Mouse (Mus musculus): Measurements from ENCODE around the gene Apopt1. TPM values are rescaled to one million over a fixed set of nuclear protein-coding genes. Genes with fewer than 3 reads are reported as not detected.
"Not testable (repeated sequence)": the region's sequence is repeated elsewhere in the genome, so short reads cannot be mapped to it uniquely, and the experiment has no call there.

Gene Apopt1
- total RNA-seq, 2 experiments from 2014 or later: 39.4 to 44.3 TPM

GRCm38 (mm10) chr12:111731822-111732807 lies 19.1 kb downstream of the Apopt1 start:
- intact Hi-C loops (cut with DNase I): loop anchor here (5.0 kb wide), 1 partner anchor 65 kb away; no protein-coding TSS in a partner anchor
- peak; percentile 92 for DNase-seq (ENCODE audit: low spot score in 2 of 2)

GRCm38 (mm10) chr12:111732921-111733320 lies 19.9 kb downstream of the Apopt1 start:
- intact Hi-C loops (cut with DNase I): loop anchor here (5.0 kb wide), 1 partner anchor 66 kb away; no protein-coding TSS in a partner anchor
- DNase-seq (ENCODE audit: low spot score in 2 of 2): no peak

GRCm38 (mm10) chr12:111734912-111735311 lies 21.9 kb downstream of the Apopt1 start:
- intact Hi-C loops (cut with DNase I): loop anchor here (5.0 kb wide), 1 partner anchor 68 kb away; no protein-coding TSS in a partner anchor
- no peak for DNase-seq (ENCODE audit: low spot score in 2 of 2)

- intact Hi-C loops (cut with DNase I); DNase-seq (ENCODE audit: low spot score in 2 of 2): not testable (repeated sequence)
These were observed 23.6 kb downstream of the Apopt1 start for GRCm38 (mm10) chr12:111736676-111737075.

- intact Hi-C loops (cut with DNase I): no loop called here
- no peak for DNase-seq (ENCODE audit: low spot score in 2 of 2)
These were observed 24.3 kb downstream of the Apopt1 start for GRCm38 (mm10) chr12:111737370-111737769.

GRCm38 (mm10) chr12:111738754-111739153 lies 25.7 kb downstream of the Apopt1 start:
- intact Hi-C loops (cut with DNase I): no loop called here
- DNase-seq (ENCODE audit: low spot score in 2 of 2): peak; percentile 77 to 78

- DNase-seq (ENCODE audit: low spot score in 2 of 2): no peak
- intact Hi-C loops (cut with DNase I): no loop called here
These were observed 28.3 kb downstream of the Apopt1 start for GRCm38 (mm10) chr12:111741338-111741737.

- intact Hi-C loops (cut with DNase I): no loop called here
- DNase-seq (ENCODE audit: low spot score in 2 of 2): no peak
These were observed 30.4 kb downstream of the Apopt1 start for GRCm38 (mm10) chr12:111743419-111743818.

GRCm38 (mm10) chr12:111743981-111744423 lies 30.9 kb downstream of the Apopt1 start:
- intact Hi-C loops (cut with DNase I): no loop called here
- DNase-seq (ENCODE audit: low spot score in 2 of 2): no peak

GRCm38 (mm10) chr12:111745274-111745673 lies 32.2 kb downstream of the Apopt1 start:
- no peak for DNase-seq (ENCODE audit: low spot score in 2 of 2)
- intact Hi-C loops (cut with DNase I): no loop called here

- intact Hi-C loops (cut with DNase I): no loop called here
- DNase-seq (ENCODE audit: low spot score in 2 of 2): peak in 1 of 2 experiments; percentile 42
These were observed 33.0 kb downstream of the Apopt1 start for GRCm38 (mm10) chr12:111746091-111746490.

- no peak for DNase-seq (ENCODE audit: low spot score in 2 of 2)
- intact Hi-C loops (cut with DNase I): no loop called here
These were observed 34.4 kb downstream of the Apopt1 start for GRCm38 (mm10) chr12:111747421-111747820.

GRCm38 (mm10) chr12:111750739-111751138 lies 37.7 kb downstream of the Apopt1 start:
- DNase-seq (ENCODE audit: low spot score in 2 of 2): no peak
- intact Hi-C loops (cut with DNase I): no loop called here

GRCm38 (mm10) chr12:111752491-111752890 lies 39.4 kb downstream of the Apopt1 start:
- DNase-seq (ENCODE audit: low spot score in 2 of 2): peak in 1 of 2 experiments; percentile 54
- intact Hi-C loops (cut with DNase I): no loop called here

GRCm38 (mm10) chr12:111753347-111753746 lies 40.3 kb downstream of the Apopt1 start:
- intact Hi-C loops (cut with DNase I): no loop called here
- no peak for DNase-seq (ENCODE audit: low spot score in 2 of 2)

- intact Hi-C loops (cut with DNase I): no loop called here
- DNase-seq (ENCODE audit: low spot score in 2 of 2): no peak
These were observed 41.6 kb downstream of the Apopt1 start for GRCm38 (mm10) chr12:111754710-111755109.

GRCm38 (mm10) chr12:111755231-111755630 lies 42.2 kb downstream of the Apopt1 start:
- DNase-seq (ENCODE audit: low spot score in 2 of 2): no peak
- intact Hi-C loops (cut with DNase I): no loop called here

GRCm38 (mm10) chr12:111756082-111756697 lies 43.1 kb downstream of the Apopt1 start:
- DNase-seq (ENCODE audit: low spot score in 2 of 2): no peak
- intact Hi-C loops (cut with DNase I): no loop called here

- intact Hi-C loops (cut with DNase I): no loop called here
These were observed 43.6 kb downstream of the Apopt1 start for GRCm38 (mm10) chr12:111756698-111757082.

More at GRCm38 (mm10) chr12:111756698-111757082, 43.6 kb downstream of the Apopt1 start:
- DNase-seq (ENCODE audit: low spot score in 2 of 2): no peak
